Mouse (Mus musculus) common myeloid progenitor, adult 5-6 weeks (primary cell): ENCODE measurements around the gene Kcnn1. TPM values are rescaled to one million over a fixed set of nuclear protein-coding genes. Genes with fewer than 3 reads are reported as not detected.
A peak's percentile ranks its signal among the peaks of the same experiment; 100 is the strongest.

Experiments
- ATAC-seq: replicated peaks from 2 replicates; pipeline ENCODE4 v1.8.0; 2016; ENCODE audit warnings: low read depth, mild to moderate bottlenecking, moderate TSS enrichment, inconsistent platforms; ENCODE audit not compliant: poor library complexity, severe bottlenecking
- total RNA-seq: library from RNA; stranded (forward); fragments of 200-1000, 187-1606 nt; gene quantifications from 2 replicates; pipeline ENCODE4 v1.2.3, GENCODE M21; 2017

Kcnn1 gene
- total RNA-seq, 1 experiment from 2014 or later = 0.18 TPM

GRCm38 (mm10) chr8:70869601-70870041 is 6.6 kb upstream of the Kcnn1 start:
- ATAC-seq = peak; percentile 40

GRCm38 (mm10) chr8:70869199-70869571 is 6.1 kb upstream of the Kcnn1 start:
- no peak for ATAC-seq

GRCm38 (mm10) chr8:70868559-70869198 is 5.6 kb upstream of the Kcnn1 start:
- peak; percentile 36 for ATAC-seq

- no peak for ATAC-seq
Measured at GRCm38 (mm10) chr8:70866566-70866965, 3.5 kb upstream of the Kcnn1 start.

GRCm38 (mm10) chr8:70866001-70866520 is 3.0 kb upstream of the Kcnn1 start:
- ATAC-seq = no peak

- peak; percentile 71 for ATAC-seq
Measured at GRCm38 (mm10) chr8:70865350-70866000, 2.4 kb upstream of the Kcnn1 start.

GRCm38 (mm10) chr8:70864712-70865221 is 1.7 kb upstream of the Kcnn1 start:
- no peak for ATAC-seq

- ATAC-seq = no peak
Measured at GRCm38 (mm10) chr8:70863956-70864711, 1.1 kb upstream of the Kcnn1 start.

- ATAC-seq = no peak
Measured at GRCm38 (mm10) chr8:70857516-70857915, 5.5 kb downstream of the Kcnn1 start.

- peak; percentile 51 for ATAC-seq
Measured at GRCm38 (mm10) chr8:70856541-70857197, 6.4 kb downstream of the Kcnn1 start.

GRCm38 (mm10) chr8:70856028-70856427 is 7.0 kb downstream of the Kcnn1 start:
- no peak for ATAC-seq

- peak; percentile 91 for ATAC-seq
Measured at GRCm38 (mm10) chr8:70853863-70854262, 9.2 kb downstream of the Kcnn1 start.

- ATAC-seq = no peak
Measured at GRCm38 (mm10) chr8:70852595-70853231, 10.3 kb downstream of the Kcnn1 start.

- no peak for ATAC-seq
Measured at GRCm38 (mm10) chr8:70851837-70852236, 11.2 kb downstream of the Kcnn1 start.

- ATAC-seq = no peak
Measured at GRCm38 (mm10) chr8:70850947-70851346, 12.1 kb downstream of the Kcnn1 start.

- ATAC-seq = no peak
Measured at GRCm38 (mm10) chr8:70850132-70850845, 12.8 kb downstream of the Kcnn1 start.

GRCm38 (mm10) chr8:70849333-70849990 is 13.6 kb downstream of the Kcnn1 start:
- ATAC-seq = no peak

GRCm38 (mm10) chr8:70846371-70847154 is 16.5 kb downstream of the Kcnn1 start:
- ATAC-seq = no peak
